Mouse (Mus musculus) MEL (cell line): ENCODE data around the gene Hcrt. TPM values are rescaled to one million over a fixed set of nuclear protein-coding genes. Genes with fewer than 3 reads are reported as not detected.
"Not testable (repeated sequence)": the region's sequence is repeated elsewhere in the genome, so short reads cannot be mapped to it uniquely, and the experiment has no call there.

Experiments
- DNase-seq: peaks from one replicate; pipeline ENCODE4 v3.0.0; 2011; ENCODE audit warnings: low read depth, low spot score
- H3K27ac ChIP-seq: 2 replicates; pipeline ENCODE4 v1.5.1; 2012; ENCODE audit warnings: low read depth, mild to moderate bottlenecking, control low read depth, low read length, moderate library complexity; ENCODE audit not compliant: control insufficient read depth
- H3K27me3 ChIP-seq, 2 experiments: fragments of 150-350 bp in 1 of 2; sonication (generic) in 1 of 2; 2 replicates each; pipeline ENCODE4 v1.6.1; 2012; ENCODE audit warnings: low read length in 2 of 2, mild to moderate bottlenecking in 2 of 2, improper control_type of control experiment in 1 of 2, moderate library complexity in 1 of 2; ENCODE audit not compliant: insufficient read depth in 2 of 2, control insufficient read depth in 1 of 2
- H3K36me3 ChIP-seq, 2 experiments: 2 replicates each; pipeline ENCODE4 v1.6.1; 2012 to 2014; ENCODE audit warnings: low read length in 2 of 2, improper control_type of control experiment in 1 of 2, inconsistent platforms in 1 of 2, mild to moderate bottlenecking in 1 of 2; ENCODE audit not compliant: insufficient read depth in 2 of 2, control insufficient read depth in 1 of 2
- H3K4me1 ChIP-seq, 2 experiments: fragments of 150-350 bp in 1 of 2; sonication (generic) in 1 of 2; 2 replicates each; pipeline ENCODE4 v1.6.1; 2012; ENCODE audit warnings: low read length in 2 of 2, improper control_type of control experiment in 1 of 2, mild to moderate bottlenecking in 1 of 2; ENCODE audit not compliant: insufficient read depth in 2 of 2, control insufficient read depth in 1 of 2
- H3K4me3 ChIP-seq, 2 experiments: fragments of 150-350 bp in 1 of 2; sonication (generic) in 1 of 2; 2 replicates each; pipeline ENCODE4 v1.5.1; 2012; ENCODE audit warnings: low read depth in 2 of 2, low read length in 2 of 2, mild to moderate bottlenecking in 2 of 2, moderate library complexity in 2 of 2, control low read depth in 1 of 2, improper control_type of control experiment in 1 of 2; ENCODE audit not compliant: control insufficient read depth in 1 of 2, insufficient read depth in 1 of 2
- H3K79me2 ChIP-seq: 2 replicates; pipeline ENCODE4 v1.6.1; 2012; ENCODE audit warnings: mild to moderate bottlenecking, low read length, moderate library complexity; ENCODE audit not compliant: control insufficient read depth, poor library complexity, insufficient read depth
- H3K9ac ChIP-seq: 2 replicates; pipeline ENCODE4 v1.6.1; 2012; ENCODE audit warnings: low read depth, mild to moderate bottlenecking, control low read depth, low read length, moderate library complexity; ENCODE audit not compliant: control insufficient read depth, poor library complexity, severe bottlenecking
- H3K9me3 ChIP-seq: fragments of 150-350 bp; sonication (generic); replicated peaks from 2 replicates; pipeline ENCODE4 v1.6.1; 2012; ENCODE audit warnings: mild to moderate bottlenecking, low read length, improper control_type of control experiment, moderate library complexity; ENCODE audit not compliant: insufficient read depth
- BHLHE40 ChIP-seq: IDR thresholded peaks from 2 replicates; pipeline ENCODE4 v1.6.1; 2012; ENCODE audit warnings: low read depth, mild to moderate bottlenecking, inconsistent platforms, low read length, improper control_type of control experiment, borderline replicate concordance
- CHD1 ChIP-seq: IDR thresholded peaks from 2 replicates; pipeline ENCODE4 v1.6.1; 2012; ENCODE audit warnings: low read depth, mild to moderate bottlenecking, inconsistent platforms, low read length, improper control_type of control experiment
- CHD2 ChIP-seq: IDR thresholded peaks from 2 replicates; pipeline ENCODE4 v1.6.1; 2011; ENCODE audit warnings: low read length, improper control_type of control experiment
- CTCF ChIP-seq, 3 experiments: IDR thresholded peaks in 2 of 3; conservative IDR thresholded peaks in 1 of 3; 2 replicates each; pipeline ENCODE4 v1.5.1; 2011 to 2012; ENCODE audit warnings: low read length in 3 of 3, low read depth in 2 of 3, mild to moderate bottlenecking in 2 of 3, improper control_type of control experiment in 1 of 3, inconsistent platforms in 1 of 3, mixed read lengths in 1 of 3, moderate library complexity in 1 of 3; ENCODE audit not compliant: control insufficient read depth in 1 of 3, insufficient read depth in 1 of 3, poor library complexity in 1 of 3, severe bottlenecking in 1 of 3
- ETS1 ChIP-seq: IDR thresholded peaks from 2 replicates; pipeline ENCODE4 v1.6.1; 2012; ENCODE audit warnings: low read depth, mild to moderate bottlenecking, inconsistent platforms, low read length, improper control_type of control experiment, moderate library complexity
- GABPA ChIP-seq: IDR thresholded peaks from 2 replicates; pipeline ENCODE4 v1.6.1; 2012; ENCODE audit warnings: low read depth, mild to moderate bottlenecking, inconsistent platforms, low read length, improper control_type of control experiment, moderate library complexity
- GATA1 ChIP-seq: IDR thresholded peaks from 2 replicates; pipeline ENCODE4 v1.6.1; 2011; ENCODE audit warnings: low read depth, low read length, improper control_type of control experiment
- JUND ChIP-seq: IDR thresholded peaks from 2 replicates; pipeline ENCODE4 v1.6.1; 2011; ENCODE audit warnings: low read depth, mild to moderate bottlenecking, improper control_type of control experiment, low read length
- KAT2A ChIP-seq: conservative IDR thresholded peaks from 2 replicates; pipeline ENCODE4 v1.6.1; 2012; ENCODE audit warnings: low read depth, low read length, improper control_type of control experiment, inconsistent platforms
- MAZ ChIP-seq: IDR thresholded peaks from 2 replicates; pipeline ENCODE4 v1.6.1; 2012; ENCODE audit warnings: low read depth, mild to moderate bottlenecking, inconsistent platforms, low read length, improper control_type of control experiment
- MEF2A ChIP-seq: IDR thresholded peaks from 2 replicates; pipeline ENCODE4 v1.6.1; 2014; ENCODE audit warnings: low read depth, mild to moderate bottlenecking, inconsistent platforms, low read length, improper control_type of control experiment; ENCODE audit not compliant: poor library complexity, insufficient replicate concordance, severe bottlenecking; ENCODE audit errors: extremely low read depth
- MXI1 ChIP-seq: IDR thresholded peaks from 2 replicates; pipeline ENCODE4 v1.6.1; 2011; ENCODE audit warnings: mild to moderate bottlenecking, low read depth, low read length, improper control_type of control experiment
- MYC ChIP-seq: IDR thresholded peaks from 2 replicates; pipeline ENCODE4 v1.6.1; 2011; ENCODE audit warnings: low read depth, mild to moderate bottlenecking, low read length, improper control_type of control experiment, moderate library complexity
- NELFE ChIP-seq: IDR thresholded peaks from 2 replicates; pipeline ENCODE4 v1.6.1; 2011; ENCODE audit warnings: low read depth, low read length, improper control_type of control experiment
- NRF1 ChIP-seq: IDR thresholded peaks from 2 replicates; pipeline ENCODE4 v1.6.1; 2014; ENCODE audit warnings: low read depth, mild to moderate bottlenecking, inconsistent platforms, low read length, improper control_type of control experiment, moderate library complexity; ENCODE audit not compliant: poor library complexity, insufficient read depth, severe bottlenecking
- POLR2AphosphoS2 ChIP-seq: IDR thresholded peaks from 2 replicates; pipeline ENCODE4 v1.6.1; 2011; ENCODE audit warnings: low read length, improper control_type of control experiment
- RAD21 ChIP-seq: IDR thresholded peaks from 2 replicates; pipeline ENCODE4 v1.6.1; 2011; ENCODE audit warnings: mild to moderate bottlenecking, low read depth, low read length, improper control_type of control experiment
- RCOR1 ChIP-seq: IDR thresholded peaks from 2 replicates; pipeline ENCODE4 v1.6.1; 2012; ENCODE audit warnings: low read depth, mild to moderate bottlenecking, inconsistent platforms, low read length, improper control_type of control experiment
- SIN3A ChIP-seq: IDR thresholded peaks from 2 replicates; pipeline ENCODE4 v1.6.1; 2012; ENCODE audit warnings: low read length, improper control_type of control experiment, inconsistent platforms
- TCF12 ChIP-seq: IDR thresholded peaks from 2 replicates; pipeline ENCODE4 v1.6.1; 2014; ENCODE audit warnings: low read depth, mild to moderate bottlenecking, inconsistent platforms, low read length, improper control_type of control experiment, moderate library complexity
- USF1 ChIP-seq: IDR thresholded peaks from 2 replicates; pipeline ENCODE4 v1.6.1; 2014; ENCODE audit warnings: low read depth, mild to moderate bottlenecking, inconsistent platforms, low read length, improper control_type of control experiment, moderate library complexity
- ZKSCAN1 ChIP-seq: IDR thresholded peaks from 2 replicates; pipeline ENCODE4 v1.6.1; 2012; ENCODE audit warnings: low read depth, mild to moderate bottlenecking, inconsistent platforms, low read length, improper control_type of control experiment, moderate library complexity
- ZMIZ1 ChIP-seq: IDR thresholded peaks from 2 replicates; pipeline ENCODE4 v1.6.1; 2012; ENCODE audit warnings: low read depth, mild to moderate bottlenecking, inconsistent platforms, low read length, improper control_type of control experiment, moderate library complexity
- ZNF384 ChIP-seq: IDR thresholded peaks from 2 replicates; pipeline ENCODE4 v1.6.1; 2012; ENCODE audit warnings: low read depth, mild to moderate bottlenecking, inconsistent platforms, low read length, improper control_type of control experiment
- polyA plus RNA-seq, 2 experiments: library from polyadenylated mRNA; stranded (reverse) in 1 of 2; unstranded in 1 of 2; fragments of >175 nt in 1 of 2; fragments of >200 nt in 1 of 2; gene quantifications; 2 replicates each; pipeline versions ENCODE4 v1.2.1 to v1.2.4; 2012; ENCODE audit warnings: low replicate concordance in 2 of 2, low read depth in 1 of 2; ENCODE audit not compliant: insufficient read length in 2 of 2, insufficient read depth in 1 of 2, missing spikeins in 1 of 2
- total RNA-seq: library from RNA; depleted of rRNA; stranded (reverse); fragments of 300-350 nt; gene quantifications from 2 replicates; pipeline ENCODE4 v1.2.3, GENCODE M21; 2012

The Hcrt gene
- total and polyA plus RNA-seq, 3 experiments, result not detected

DNA sequence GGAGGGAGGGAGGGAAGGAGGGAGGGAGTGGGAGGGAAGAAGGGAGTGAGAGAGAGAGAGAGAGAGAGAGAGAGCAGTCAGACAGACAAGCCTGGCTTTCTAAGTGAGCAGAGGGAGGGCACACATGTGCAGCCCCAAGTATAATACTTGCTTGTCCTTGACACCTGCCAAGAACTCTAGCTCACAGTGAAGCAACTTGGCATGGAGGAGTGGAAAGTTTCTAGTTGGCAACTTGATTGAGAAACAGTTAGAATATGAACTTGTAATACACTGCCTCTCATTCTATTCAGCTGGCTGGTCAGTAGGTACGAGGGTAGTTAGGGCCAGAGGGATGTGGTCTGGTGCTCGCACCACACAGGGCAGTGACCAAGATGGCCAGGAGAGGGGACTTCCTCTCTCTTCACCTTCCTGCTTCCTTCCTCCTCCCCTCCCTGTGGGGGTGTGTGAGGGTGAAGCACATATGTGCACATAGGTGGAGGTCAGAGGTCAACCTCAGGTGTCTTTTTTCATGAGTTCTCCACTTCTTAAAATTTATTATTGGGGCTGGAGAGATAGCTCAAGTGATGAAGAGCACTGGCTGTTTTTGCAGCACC, 28.8 kb upstream of the Hcrt start:
- Histone ChIP-seq H3K27ac (no peak overlapping the region), H3K4me3 (no peak overlapping the region), H3K9me3 (no peaks in the 10 kb centered on the region), H3K36me3 (peaks cover 0 to 11% of the 10 kb centered on the region in 2 experiments; a peak in 2 of 4 replicates)
- no peak for DNase-seq
- no peak for TF ChIP-seq USF1
- no peak for TF ChIP-seq CHD2
- no peak for TF ChIP-seq TCF12
- no peak for TF ChIP-seq ZKSCAN1
- no peak for TF ChIP-seq MXI1
- TF ChIP-seq NELFE, result no peak
- TF ChIP-seq RAD21, result no peak
- TF ChIP-seq GABPA, result no peak
- TF ChIP-seq, all 39 proteins: peak for 0
- H3K27me3 ChIP-seq, result no peaks in the 10 kb centered on the region
- no peak overlapping the region for H3K9ac ChIP-seq
- no peaks in the 10 kb centered on the region for H3K79me2 ChIP-seq
- H3K4me1 ChIP-seq, result no peaks in the 10 kb centered on the region

DNA sequence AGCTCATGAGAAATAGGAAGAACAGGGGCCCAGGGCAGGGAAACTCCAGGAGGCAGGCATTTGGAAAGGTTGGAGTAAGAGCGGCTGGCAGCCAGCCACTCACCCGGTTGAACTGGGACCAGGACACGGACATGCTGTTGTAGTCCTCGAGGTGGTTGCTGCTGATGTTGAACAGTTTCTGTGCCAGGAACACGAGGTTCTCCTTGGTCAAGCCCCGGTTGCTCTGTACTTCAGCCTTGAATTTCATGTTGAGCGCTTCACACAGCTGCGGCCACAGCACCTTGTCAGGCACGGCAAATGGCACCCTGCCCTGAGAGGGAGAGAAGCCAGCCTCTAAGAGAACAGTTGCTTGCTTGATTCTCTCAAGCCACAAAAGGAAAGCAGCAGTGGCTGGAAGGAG, 27.9 kb upstream of the Hcrt start:
- H3K9ac ChIP-seq, H3K79me2 ChIP-seq, H3K4me3 ChIP-seq, DNase-seq, H3K4me1 ChIP-seq, H3K27ac ChIP-seq, H3K27me3 ChIP-seq, H3K9me3 ChIP-seq: not testable (repeated sequence)
- peaks cover 0 to 12% of the 10 kb centered on the region in 2 experiments; a peak in 2 of 4 replicates for H3K36me3 ChIP-seq

GRCm38 (mm10) chr11:100789702-100790101, 27.0 kb upstream of the Hcrt start:
- Histone ChIP-seq H3K4me3 (no peak overlapping the region), H3K27ac (no peak overlapping the region), H3K79me2 (no peaks in the 10 kb centered on the region), H3K36me3 (peaks cover 0 to 9% of the 10 kb centered on the region in 2 experiments; a peak in 1 of 4 replicates), H3K4me1 (no peaks in the 10 kb centered on the region), H3K9ac (no peak overlapping the region), H3K9me3 (no peaks in the 10 kb centered on the region), H3K27me3 (no peaks in the 10 kb centered on the region)
- no peak for TF ChIP-seq CTCF (IDR thresholded peaks at IDR 0.05 in 2 of 3, conservative IDR thresholded peaks at IDR 0.05 in 1 of 3; ENCODE audit: control insufficient read depth in 1 of 3, insufficient read depth in 1 of 3, low read depth in 2 of 3, low read length in 3 of 3, poor library complexity in 1 of 3, severe bottlenecking in 1 of 3)
- TF ChIP-seq BHLHE40, result no peak
- TF ChIP-seq GATA1, result no peak
- no peak for TF ChIP-seq MAZ
- TF ChIP-seq ZMIZ1, result no peak
- no peak for TF ChIP-seq JUND
- no peak for TF ChIP-seq MEF2A
- no peak for TF ChIP-seq NRF1
- TF ChIP-seq SIN3A, result no peak
- no peak for TF ChIP-seq KAT2A
- TF ChIP-seq MXI1, result no peak
- TF ChIP-seq RCOR1, result no peak
- no peak for TF ChIP-seq ETS1
- no peak for TF ChIP-seq MYC
- TF ChIP-seq CHD1, result no peak
- TF ChIP-seq POLR2AphosphoS2, result no peak
- TF ChIP-seq TCF12, result no peak
- TF ChIP-seq ZNF384, result no peak
- DNase-seq, result no peak
